Mouse (Mus musculus): ENCODE measurements around the gene Ttc5.

DNA sequence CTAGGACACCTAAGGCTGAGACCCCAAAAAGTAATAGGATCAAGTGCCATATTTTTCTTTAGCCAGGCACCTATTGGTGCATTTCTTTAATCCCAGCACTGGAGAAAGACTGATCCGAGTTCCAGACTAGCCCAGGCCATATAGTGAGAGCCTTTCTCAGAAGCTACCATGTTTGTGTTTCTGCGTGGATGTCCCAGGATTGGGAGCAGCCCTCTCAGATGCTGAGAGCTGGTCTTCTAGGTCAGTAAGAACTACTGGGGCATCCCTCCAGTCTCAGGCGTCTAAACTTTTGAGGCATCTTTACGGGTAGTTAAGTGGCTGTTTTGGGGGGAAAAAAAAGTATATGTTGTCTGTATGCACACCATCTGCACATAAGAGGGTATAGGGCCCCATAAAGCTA lies 10.6 kb upstream of the Ttc5 start:
- TF ChIP-seq POLR2A (IDR thresholded peaks at IDR 0.05; ENCODE audit: insufficient read depth, low read depth, low read length): no peak
- TF ChIP-seq CTCF (IDR thresholded peaks at IDR 0.05): no peak
